Mouse (Mus musculus): ENCODE results near the gene Dst. TPM values are rescaled to one million over a fixed set of nuclear protein-coding genes. Genes with fewer than 3 reads are reported as not detected.
A peak's percentile ranks its signal among the peaks of the same experiment; 100 is the strongest.

Dst gene
- polyA plus RNA-seq, 2 experiments, result 4.3 to 5.0 TPM

- no peak for DNase-seq (ENCODE audit: low read depth in 3 of 3, low spot score in 3 of 3)
- Histone ChIP-seq H3K27me3 (ENCODE audit: control insufficient read depth, insufficient read depth, low read length) (no peaks in the 10 kb centered on the region), H3K4me1 (replicated peaks; ENCODE audit: control insufficient read depth in 2 of 2, insufficient read depth in 2 of 2, low read length in 1 of 2) (no peaks in the 10 kb centered on the region), H3K9ac (replicated peaks) (no peak overlapping the region), H3K4me2 (ENCODE audit: low read depth) (no peak overlapping the region), H3K27ac (no peak overlapping the region), H3K36me3 (replicated peaks; ENCODE audit: control insufficient read depth, insufficient read depth, low read depth) (no peaks in the 10 kb centered on the region), H3K9me3 (ENCODE audit: control insufficient read depth, low read length) (no peaks in the 10 kb centered on the region), H3K4me3 (ENCODE audit: insufficient read depth in 1 of 2, low read depth in 2 of 2, low read length in 2 of 2) (no peak overlapping the region)
- no peak for ATAC-seq (ENCODE audit: insufficient read depth)
- WGBS (ENCODE audit: insufficient replicate concordance), result 84% methylated on average over 13 of the region's 13 CpGs
- TF ChIP-seq CTCF (IDR thresholded peaks at IDR 0.05; ENCODE audit: low read depth), result no peak
- TF ChIP-seq EP300 (IDR thresholded peaks at IDR 0.05; ENCODE audit: low read depth), result no peak
These were observed 367.8 kb downstream of the Dst start for GRCm38 (mm10) chr1:34275787-34276186.

GRCm38 (mm10) chr1:34276756-34277155 is 368.7 kb downstream of the Dst start:
- Histone ChIP-seq H3K36me3 (replicated peaks; ENCODE audit: control insufficient read depth, insufficient read depth, low read depth) (no peaks in the 10 kb centered on the region), H3K9ac (replicated peaks) (no peak overlapping the region), H3K4me3 (ENCODE audit: insufficient read depth in 1 of 2, low read depth in 2 of 2, low read length in 2 of 2) (no peak overlapping the region), H3K27ac (no peak overlapping the region), H3K4me2 (ENCODE audit: low read depth) (no peak overlapping the region), H3K4me1 (replicated peaks; ENCODE audit: control insufficient read depth in 2 of 2, insufficient read depth in 2 of 2, low read length in 1 of 2) (no peaks in the 10 kb centered on the region), H3K27me3 (ENCODE audit: control insufficient read depth, insufficient read depth, low read length) (no peaks in the 10 kb centered on the region), H3K9me3 (ENCODE audit: control insufficient read depth, low read length) (no peaks in the 10 kb centered on the region)
- WGBS (ENCODE audit: insufficient replicate concordance), result 81% methylated on average over 7 of the region's 7 CpGs
- ATAC-seq (ENCODE audit: insufficient read depth), result no peak
- TF ChIP-seq EP300 (IDR thresholded peaks at IDR 0.05; ENCODE audit: low read depth), result no peak
- TF ChIP-seq CTCF (IDR thresholded peaks at IDR 0.05; ENCODE audit: low read depth), result no peak
- no peak for DNase-seq (ENCODE audit: low read depth in 3 of 3, low spot score in 3 of 3)

GRCm38 (mm10) chr1:34277259-34277658 is 369.2 kb downstream of the Dst start:
- no peak overlapping the region for H3K4me2 ChIP-seq (ENCODE audit: low read depth)
- no peak overlapping the region for H3K27ac ChIP-seq
- DNase-seq (ENCODE audit: low read depth in 3 of 3, low spot score in 3 of 3) (no peak), ATAC-seq (ENCODE audit: insufficient read depth) (no peak)
- H3K4me3 ChIP-seq (ENCODE audit: insufficient read depth in 1 of 2, low read depth in 2 of 2, low read length in 2 of 2), result no peak overlapping the region
- 70% methylated on average over 8 of the region's 8 CpGs for WGBS (ENCODE audit: insufficient replicate concordance)
- H3K27me3 ChIP-seq (ENCODE audit: control insufficient read depth, insufficient read depth, low read length), result no peaks in the 10 kb centered on the region
- no peaks in the 10 kb centered on the region for H3K9me3 ChIP-seq (ENCODE audit: control insufficient read depth, low read length)
- no peaks in the 10 kb centered on the region for H3K4me1 ChIP-seq (replicated peaks; ENCODE audit: control insufficient read depth in 2 of 2, insufficient read depth in 2 of 2, low read length in 1 of 2)
- no peak for TF ChIP-seq CTCF (IDR thresholded peaks at IDR 0.05; ENCODE audit: low read depth)
- TF ChIP-seq EP300 (IDR thresholded peaks at IDR 0.05; ENCODE audit: low read depth), result no peak
- H3K9ac ChIP-seq (replicated peaks), result no peak overlapping the region
- H3K36me3 ChIP-seq (replicated peaks; ENCODE audit: control insufficient read depth, insufficient read depth, low read depth), result no peaks in the 10 kb centered on the region

DNA sequence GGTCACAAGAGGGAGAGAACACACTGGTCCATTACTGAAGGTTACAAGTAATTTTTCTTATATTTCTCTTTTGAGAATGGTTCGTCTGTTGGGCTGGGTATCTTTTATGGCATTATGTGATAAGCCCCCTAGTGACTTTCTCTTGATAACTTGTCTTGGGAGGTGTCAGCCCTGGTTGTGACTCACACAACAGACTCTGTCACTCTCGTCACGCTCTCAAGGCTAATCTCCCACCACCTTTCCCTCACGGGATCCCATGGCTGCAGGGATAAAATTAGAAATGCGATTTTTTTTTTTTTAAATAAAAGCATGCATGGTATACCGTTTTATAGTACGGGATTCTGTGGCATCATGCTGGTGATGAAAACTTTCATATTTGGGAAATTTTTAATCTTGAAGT is 375.5 kb downstream of the Dst start:
- H3K27ac ChIP-seq, result no peak overlapping the region
- peaks cover 0 to 6% of the 10 kb centered on the region in 2 experiments; a peak in 3 of 4 replicates for H3K4me1 ChIP-seq (replicated peaks; ENCODE audit: control insufficient read depth in 2 of 2, insufficient read depth in 2 of 2, low read length in 1 of 2)
- peak; percentile 88 for ATAC-seq (ENCODE audit: insufficient read depth)
- no peaks in the 10 kb centered on the region; the same call in 1 of the 2 replicates for H3K36me3 ChIP-seq (replicated peaks; ENCODE audit: control insufficient read depth, insufficient read depth, low read depth)
- H3K4me3 ChIP-seq (ENCODE audit: insufficient read depth in 1 of 2, low read depth in 2 of 2, low read length in 2 of 2), result no peak overlapping the region
- H3K27me3 ChIP-seq (ENCODE audit: control insufficient read depth, insufficient read depth, low read length), result no peaks in the 10 kb centered on the region
- H3K4me2 ChIP-seq (ENCODE audit: low read depth), result peak overlapping the region; percentile 39
- H3K9ac ChIP-seq (replicated peaks), result no peak overlapping the region
- WGBS (ENCODE audit: insufficient replicate concordance), result 21% methylated on average over 7 of the region's 7 CpGs
- peak; percentile 59 to 65 (median 62) for DNase-seq (ENCODE audit: low read depth in 3 of 3, low spot score in 3 of 3)
- TF ChIP-seq CTCF (IDR thresholded peaks at IDR 0.05; ENCODE audit: low read depth) (no peak), EP300 (IDR thresholded peaks at IDR 0.05; ENCODE audit: low read depth) (peak; percentile 91)
- no peaks in the 10 kb centered on the region for H3K9me3 ChIP-seq (ENCODE audit: control insufficient read depth, low read length)

- TF ChIP-seq CTCF (IDR thresholded peaks at IDR 0.05; ENCODE audit: low read depth) (no peak), EP300 (IDR thresholded peaks at IDR 0.05; ENCODE audit: low read depth) (no peak)
- DNase-seq (ENCODE audit: low read depth in 3 of 3, low spot score in 3 of 3), result no peak
These were observed 377.0 kb downstream of the Dst start for GRCm38 (mm10) chr1:34284979-34285378.

More at GRCm38 (mm10) chr1:34284979-34285378, 377.0 kb downstream of the Dst start:
- no peaks in the 10 kb centered on the region for H3K27me3 ChIP-seq (ENCODE audit: control insufficient read depth, insufficient read depth, low read length)
- H3K36me3 ChIP-seq (replicated peaks; ENCODE audit: control insufficient read depth, insufficient read depth, low read depth), result no peaks in the 10 kb centered on the region; the same call in 1 of the 2 replicates
- H3K4me2 ChIP-seq (ENCODE audit: low read depth), result no peak overlapping the region
- no peaks in the 10 kb centered on the region for H3K9me3 ChIP-seq (ENCODE audit: control insufficient read depth, low read length)
- ATAC-seq (ENCODE audit: insufficient read depth), result no peak
- no peak overlapping the region for H3K27ac ChIP-seq
- H3K9ac ChIP-seq (replicated peaks), result no peak overlapping the region
- 69% methylated on average over 9 of the region's 9 CpGs for WGBS (ENCODE audit: insufficient replicate concordance)
- H3K4me1 ChIP-seq (replicated peaks; ENCODE audit: control insufficient read depth in 2 of 2, insufficient read depth in 2 of 2, low read length in 1 of 2), result peaks cover 0 to 6% of the 10 kb centered on the region in 2 experiments; a peak in 3 of 4 replicates
- no peak overlapping the region for H3K4me3 ChIP-seq (ENCODE audit: insufficient read depth in 1 of 2, low read depth in 2 of 2, low read length in 2 of 2)

Data from liver, embryonic 14.5 days (tissue).